Mouse (Mus musculus): Measurements from ENCODE around the gene Defb22.

Defb22 gene

GRCm38 (mm10) chr2:152490038-152490437 is at the start of gene Defb22:
Defb22 (minus strand) TSS chr2:152490138.
- DNase-seq (ENCODE audit: low spot score in 2 of 2): no peak

GRCm38 (mm10) chr2:152517981-152518380 is 28.0 kb upstream of the Defb22 start, which contains the start of gene Defb28:
Defb28 (plus strand) TSS chr2:152518255.
- DNase-seq (ENCODE audit: low spot score in 2 of 2): no peak

GRCm38 (mm10) chr2:152516084-152516483 is 26.1 kb upstream of the Defb22 start:
- no peak for DNase-seq (ENCODE audit: low spot score in 2 of 2)

GRCm38 (mm10) chr2:152511592-152511991 is 21.7 kb upstream of the Defb22 start, which contains the start of gene Defb26:
Defb26 (minus strand) TSS chr2:152511692.
- no peak for DNase-seq (ENCODE audit: low spot score in 2 of 2)

- no peak for DNase-seq (ENCODE audit: low spot score in 2 of 2)
Measured at GRCm38 (mm10) chr2:152503950-152504349, 14.0 kb upstream of the Defb22 start.

- no peak for DNase-seq (ENCODE audit: low spot score in 2 of 2)
Measured at GRCm38 (mm10) chr2:152500863-152501229, 10.9 kb upstream of the Defb22 start.

- no peak for DNase-seq (ENCODE audit: low spot score in 2 of 2)
Measured at GRCm38 (mm10) chr2:152500204-152500862, 10.4 kb upstream of the Defb22 start.

GRCm38 (mm10) chr2:152498020-152498419 is 8.1 kb upstream of the Defb22 start:
- no peak for DNase-seq (ENCODE audit: low spot score in 2 of 2)

GRCm38 (mm10) chr2:152493151-152493550 is 3.2 kb upstream of the Defb22 start:
- DNase-seq (ENCODE audit: low spot score in 2 of 2): no peak

- DNase-seq (ENCODE audit: low spot score in 2 of 2): no peak
Measured at GRCm38 (mm10) chr2:152487024-152487423, 2.9 kb downstream of the Defb22 start.

GRCm38 (mm10) chr2:152481726-152482125 is 8.2 kb downstream of the Defb22 start:
- no peak for DNase-seq (ENCODE audit: low spot score in 2 of 2)

GRCm38 (mm10) chr2:152480881-152481280 is 9.1 kb downstream of the Defb22 start:
- DNase-seq (ENCODE audit: low spot score in 2 of 2): no peak

- DNase-seq (ENCODE audit: low spot score in 2 of 2): no peak
Measured at GRCm38 (mm10) chr2:152476763-152477162, 13.2 kb downstream of the Defb22 start, which contains the start of gene Defb20. Defb20 (plus strand) TSS chr2:152477063.

- DNase-seq (ENCODE audit: low spot score in 2 of 2): no peak
Measured at GRCm38 (mm10) chr2:152472434-152472833, 17.5 kb downstream of the Defb22 start.

GRCm38 (mm10) chr2:152470973-152471372 is 19.0 kb downstream of the Defb22 start:
- DNase-seq (ENCODE audit: low spot score in 2 of 2): peak; percentile 71 to 79

- no peak for DNase-seq (ENCODE audit: low spot score in 2 of 2)
Measured at GRCm38 (mm10) chr2:152464570-152465150, 25.3 kb downstream of the Defb22 start, which contains the start of gene Defb23. Defb23 (minus strand) TSS chr2:152464620.

GRCm38 (mm10) chr2:152459241-152459640 is 30.7 kb downstream of the Defb22 start:
- DNase-seq (ENCODE audit: low spot score in 2 of 2): no peak

GRCm38 (mm10) chr2:152452101-152452781 is 37.7 kb downstream of the Defb22 start:
- no peak for DNase-seq (ENCODE audit: low spot score in 2 of 2)

GRCm38 (mm10) chr2:152450241-152450640 is 39.7 kb downstream of the Defb22 start:
- DNase-seq (ENCODE audit: low spot score in 2 of 2): peak; percentile 77 to 85

GRCm38 (mm10) chr2:152447461-152447860 is 42.5 kb downstream of the Defb22 start:
- no peak for DNase-seq (ENCODE audit: low spot score in 2 of 2)

GRCm38 (mm10) chr2:152446642-152447041 is 43.3 kb downstream of the Defb22 start:
- DNase-seq (ENCODE audit: low spot score in 2 of 2): no peak

GRCm38 (mm10) chr2:152443281-152443680 is 46.7 kb downstream of the Defb22 start:
- no peak for DNase-seq (ENCODE audit: low spot score in 2 of 2)

GRCm38 (mm10) chr2:152442322-152442721 is 47.6 kb downstream of the Defb22 start:
- DNase-seq (ENCODE audit: low spot score in 2 of 2): no peak
